Mouse (Mus musculus): ENCODE measurements at regions not wholly inside any gene's neighbourhood (a gene's known extent, or its start where the extent isn't known, plus 50 kb on each side); places are given as distances from the start of the nearest gene placed in this dataset.

GRCm38 (mm10) chr11:20915687-20916432, 85.0 kb upstream of the Lgalsl start:
- H3K4me2 ChIP-seq (ENCODE audit: low read depth, low read length) = no peak overlapping the region
- H3K36me3 ChIP-seq (ENCODE audit: control insufficient read depth, insufficient read depth, low read length) = no peaks in the 10 kb centered on the region
- 41% methylated on average over 7 of the region's 7 CpGs for WGBS
- no peak overlapping the region for H3K4me3 ChIP-seq (ENCODE audit: low read depth, low read length)
- no peak overlapping the region for H3K9ac ChIP-seq (ENCODE audit: low read depth, low read length)
- no peak for ATAC-seq (ENCODE audit: low read depth)
- peaks cover 15% of the 10 kb centered on the region for H3K4me1 ChIP-seq (ENCODE audit: control insufficient read depth, insufficient read depth, low read length)
- H3K27ac ChIP-seq (replicated peaks; ENCODE audit: low read depth, low read length) = peak overlapping the region; percentile 49
- no peak for DNase-seq (ENCODE audit: low spot score)
- no peaks in the 10 kb centered on the region for H3K9me3 ChIP-seq (ENCODE audit: control insufficient read depth, low read length)
- H3K27me3 ChIP-seq (replicated peaks; ENCODE audit: control insufficient read depth, insufficient read depth, low read length) = no peaks in the 10 kb centered on the region

DNA sequence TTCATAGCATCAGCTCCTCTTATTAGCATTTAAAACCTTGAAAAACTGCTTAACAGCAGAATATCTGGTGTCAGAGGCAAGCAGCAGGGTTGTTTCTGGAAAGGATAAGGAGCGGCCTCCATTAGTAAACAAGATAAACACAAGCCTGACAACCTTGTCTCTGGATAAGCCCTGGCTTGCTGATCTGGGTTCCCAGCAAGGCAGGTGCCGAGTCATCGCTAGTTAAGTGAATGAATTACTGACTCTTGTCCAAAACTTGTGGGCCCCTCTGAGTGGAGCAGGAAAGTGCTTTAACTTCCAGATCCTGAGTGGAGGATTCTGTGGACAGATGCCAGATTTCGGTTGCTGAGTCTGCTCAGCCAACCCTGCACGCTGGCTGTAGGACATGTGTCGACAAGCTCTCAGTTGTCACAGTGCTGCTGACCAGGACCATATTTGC, 85.6 kb upstream of the Lgalsl start:
- 43% methylated on average over 6 of the region's 6 CpGs for WGBS
- H3K9me3 ChIP-seq (ENCODE audit: control insufficient read depth, low read length) = no peaks in the 10 kb centered on the region
- no peak overlapping the region for H3K4me3 ChIP-seq (ENCODE audit: low read depth, low read length)
- peaks cover 15% of the 10 kb centered on the region for H3K4me1 ChIP-seq (ENCODE audit: control insufficient read depth, insufficient read depth, low read length)
- H3K4me2 ChIP-seq (ENCODE audit: low read depth, low read length) = no peak overlapping the region
- no peak overlapping the region for H3K27ac ChIP-seq (replicated peaks; ENCODE audit: low read depth, low read length)
- no peak overlapping the region for H3K9ac ChIP-seq (ENCODE audit: low read depth, low read length)
- ATAC-seq (ENCODE audit: low read depth) (0 out of 2 replicates have a peak, but pooled peaks have one; percentile 19), DNase-seq (ENCODE audit: low spot score) (peak; percentile 80)
- H3K27me3 ChIP-seq (replicated peaks; ENCODE audit: control insufficient read depth, insufficient read depth, low read length) = no peaks in the 10 kb centered on the region
- no peaks in the 10 kb centered on the region for H3K36me3 ChIP-seq (ENCODE audit: control insufficient read depth, insufficient read depth, low read length)

DNA sequence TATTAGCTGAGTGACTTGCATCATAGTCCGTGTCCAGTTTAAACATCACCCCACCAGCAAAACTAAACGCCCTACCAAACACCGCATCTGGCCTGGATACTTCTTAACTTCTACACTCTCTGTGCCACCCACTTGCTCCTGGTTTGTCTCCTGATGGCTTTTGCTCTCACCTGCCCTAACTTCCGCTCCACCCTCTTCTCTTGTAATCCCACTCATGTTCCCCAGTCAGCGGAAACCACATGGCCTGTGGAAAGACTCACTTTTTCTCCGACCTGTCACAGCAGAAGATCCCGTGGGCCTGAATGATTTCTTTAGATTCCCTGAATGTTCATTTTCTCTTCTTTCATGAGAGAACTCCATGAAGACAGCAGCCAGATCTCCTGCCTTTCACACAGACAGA, 86.1 kb upstream of the Lgalsl start:
- ATAC-seq (ENCODE audit: low read depth) = no peak
- no peak overlapping the region for H3K4me2 ChIP-seq (ENCODE audit: low read depth, low read length)
- no peaks in the 10 kb centered on the region for H3K36me3 ChIP-seq (ENCODE audit: control insufficient read depth, insufficient read depth, low read length)
- H3K27me3 ChIP-seq (replicated peaks; ENCODE audit: control insufficient read depth, insufficient read depth, low read length) = no peaks in the 10 kb centered on the region
- H3K9ac ChIP-seq (ENCODE audit: low read depth, low read length) = no peak overlapping the region
- H3K4me1 ChIP-seq (ENCODE audit: control insufficient read depth, insufficient read depth, low read length) = peaks cover 15% of the 10 kb centered on the region
- WGBS = 86% methylated on average over 7 of the region's 7 CpGs
- no peak overlapping the region for H3K4me3 ChIP-seq (ENCODE audit: low read depth, low read length)
- no peak for DNase-seq (ENCODE audit: low spot score)
- H3K9me3 ChIP-seq (ENCODE audit: control insufficient read depth, low read length) = no peaks in the 10 kb centered on the region
- no peak overlapping the region for H3K27ac ChIP-seq (replicated peaks; ENCODE audit: low read depth, low read length)

GRCm38 (mm10) chr11:20917483-20917882, 86.6 kb upstream of the Lgalsl start:
- Histone ChIP-seq H3K4me1 (ENCODE audit: control insufficient read depth, insufficient read depth, low read length) (peaks cover 15% of the 10 kb centered on the region), H3K4me3 (ENCODE audit: low read depth, low read length) (no peak overlapping the region), H3K27me3 (replicated peaks; ENCODE audit: control insufficient read depth, insufficient read depth, low read length) (no peaks in the 10 kb centered on the region), H3K9me3 (ENCODE audit: control insufficient read depth, low read length) (no peaks in the 10 kb centered on the region), H3K36me3 (ENCODE audit: control insufficient read depth, insufficient read depth, low read length) (no peaks in the 10 kb centered on the region), H3K9ac (ENCODE audit: low read depth, low read length) (no peak overlapping the region), H3K27ac (replicated peaks; ENCODE audit: low read depth, low read length) (no peak overlapping the region), H3K4me2 (ENCODE audit: low read depth, low read length) (no peak overlapping the region)
- DNase-seq (ENCODE audit: low spot score) (no peak), ATAC-seq (ENCODE audit: low read depth) (no peak)
- 73% methylated on average over 5 of the region's 5 CpGs for WGBS

DNA sequence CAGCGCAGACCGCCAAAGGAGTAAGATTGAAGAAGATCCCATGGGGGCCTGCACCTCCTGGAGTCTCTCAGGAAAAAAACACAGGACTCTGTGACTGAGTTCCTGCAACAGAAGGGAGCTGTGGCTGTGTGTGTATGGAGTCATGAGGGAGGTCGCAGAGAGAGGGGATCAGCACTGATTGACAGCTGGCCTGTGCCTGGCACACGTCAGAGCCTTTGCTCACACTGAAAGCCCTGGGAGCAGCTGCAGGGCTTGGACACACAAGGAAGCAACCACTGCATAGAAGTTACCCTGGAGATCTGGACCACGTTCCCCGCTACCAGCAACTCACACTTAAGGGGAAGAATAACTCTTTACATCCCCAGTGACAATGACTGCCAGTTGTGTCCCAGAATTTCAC, 92.3 kb upstream of the Lgalsl start:
- no peak overlapping the region for H3K27ac ChIP-seq (replicated peaks; ENCODE audit: low read depth, low read length)
- 39% methylated on average over 6 of the region's 6 CpGs for WGBS
- DNase-seq (ENCODE audit: low spot score) (peak; percentile 40), ATAC-seq (ENCODE audit: low read depth) (peak; percentile 57; the same call in 1 of the 2 replicates)
- H3K9me3 ChIP-seq (ENCODE audit: control insufficient read depth, low read length) = no peaks in the 10 kb centered on the region
- H3K36me3 ChIP-seq (ENCODE audit: control insufficient read depth, insufficient read depth, low read length) = no peaks in the 10 kb centered on the region
- no peaks in the 10 kb centered on the region for H3K27me3 ChIP-seq (replicated peaks; ENCODE audit: control insufficient read depth, insufficient read depth, low read length)
- H3K4me3 ChIP-seq (ENCODE audit: low read depth, low read length) = no peak overlapping the region
- no peak overlapping the region for H3K4me2 ChIP-seq (ENCODE audit: low read depth, low read length)
- no peak overlapping the region for H3K9ac ChIP-seq (ENCODE audit: low read depth, low read length)
- no peaks in the 10 kb centered on the region for H3K4me1 ChIP-seq (ENCODE audit: control insufficient read depth, insufficient read depth, low read length)

GRCm38 (mm10) chr11:20929426-20929825, 98.6 kb upstream of the Lgalsl start:
- no peak overlapping the region for H3K4me3 ChIP-seq (ENCODE audit: low read depth, low read length)
- H3K27ac ChIP-seq (replicated peaks; ENCODE audit: low read depth, low read length) = no peak overlapping the region
- H3K27me3 ChIP-seq (replicated peaks; ENCODE audit: control insufficient read depth, insufficient read depth, low read length) = no peaks in the 10 kb centered on the region
- H3K9me3 ChIP-seq (ENCODE audit: control insufficient read depth, low read length) = no peaks in the 10 kb centered on the region
- no peaks in the 10 kb centered on the region for H3K4me1 ChIP-seq (ENCODE audit: control insufficient read depth, insufficient read depth, low read length)
- H3K9ac ChIP-seq (ENCODE audit: low read depth, low read length) = no peak overlapping the region
- H3K36me3 ChIP-seq (ENCODE audit: control insufficient read depth, insufficient read depth, low read length) = no peaks in the 10 kb centered on the region
- no peak overlapping the region for H3K4me2 ChIP-seq (ENCODE audit: low read depth, low read length)
- ATAC-seq (ENCODE audit: low read depth) (no peak), DNase-seq (ENCODE audit: low spot score) (no peak)
- 79% methylated on average over 1 of the region's 1 CpGs for WGBS

GRCm38 (mm10) chr11:20930045-20930444, 99.2 kb upstream of the Lgalsl start:
- H3K9me3 ChIP-seq (ENCODE audit: control insufficient read depth, low read length) = no peaks in the 10 kb centered on the region
- DNase-seq (ENCODE audit: low spot score) (peak; percentile 38), ATAC-seq (ENCODE audit: low read depth) (peak; percentile 65; the same call in 1 of the 2 replicates)
- H3K4me3 ChIP-seq (ENCODE audit: low read depth, low read length) = no peak overlapping the region
- no peak overlapping the region for H3K27ac ChIP-seq (replicated peaks; ENCODE audit: low read depth, low read length)
- H3K36me3 ChIP-seq (ENCODE audit: control insufficient read depth, insufficient read depth, low read length) = no peaks in the 10 kb centered on the region
- no peak overlapping the region for H3K4me2 ChIP-seq (ENCODE audit: low read depth, low read length)
- no peak overlapping the region for H3K9ac ChIP-seq (ENCODE audit: low read depth, low read length)
- WGBS = 52% methylated on average over 2 of the region's 2 CpGs
- H3K27me3 ChIP-seq (replicated peaks; ENCODE audit: control insufficient read depth, insufficient read depth, low read length) = no peaks in the 10 kb centered on the region
- no peaks in the 10 kb centered on the region for H3K4me1 ChIP-seq (ENCODE audit: control insufficient read depth, insufficient read depth, low read length)

DNA sequence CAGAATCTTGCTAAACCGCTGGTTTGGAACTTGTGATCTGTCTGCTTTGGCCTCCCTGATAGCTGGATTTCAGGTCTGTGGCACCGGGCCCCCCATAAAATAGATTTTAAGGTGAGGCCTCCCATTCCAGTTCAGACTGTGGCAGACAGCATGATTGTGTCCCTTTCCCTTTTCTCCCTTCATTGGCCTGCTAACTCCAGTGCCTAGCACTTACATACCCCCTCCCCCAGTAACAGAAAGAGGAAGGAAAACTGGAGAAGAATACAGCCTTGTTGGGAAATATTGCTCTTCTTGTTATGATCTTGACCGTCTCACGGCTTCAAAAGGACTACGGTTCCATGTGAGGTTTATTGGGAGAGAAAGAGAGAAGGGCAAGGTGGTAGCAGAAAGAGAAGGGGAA, 99.7 kb upstream of the Lgalsl start:
- no peak overlapping the region for H3K4me3 ChIP-seq (ENCODE audit: low read depth, low read length)
- ATAC-seq (ENCODE audit: low read depth) = no peak
- no peak overlapping the region for H3K4me2 ChIP-seq (ENCODE audit: low read depth, low read length)

More for the DNA sequence above, 99.7 kb upstream of the Lgalsl start:
- Histone ChIP-seq H3K9me3 (ENCODE audit: control insufficient read depth, low read length) (no peaks in the 10 kb centered on the region), H3K9ac (ENCODE audit: low read depth, low read length) (no peak overlapping the region), H3K27ac (replicated peaks; ENCODE audit: low read depth, low read length) (no peak overlapping the region), H3K27me3 (replicated peaks; ENCODE audit: control insufficient read depth, insufficient read depth, low read length) (no peaks in the 10 kb centered on the region), H3K36me3 (ENCODE audit: control insufficient read depth, insufficient read depth, low read length) (no peaks in the 10 kb centered on the region), H3K4me1 (ENCODE audit: control insufficient read depth, insufficient read depth, low read length) (no peaks in the 10 kb centered on the region)
- 86% methylated on average over 5 of the region's 5 CpGs for WGBS
- no peak for DNase-seq (ENCODE audit: low spot score)

Measured in embryonic facial prominence, embryonic 14.5 days (tissue).